Mouse (Mus musculus) c-Kit-positive CD71-positive TER-119-positive erythroid progenitor cells, embryonic 14.5 days (primary cell): ENCODE measurements around the gene Wtap.
"Not testable (repeated sequence)": the region's sequence is repeated elsewhere in the genome, so short reads cannot be mapped to it uniquely, and the experiment has no call there.

Experiments
- DNase-seq: peaks from one replicate; pipeline ENCODE4 v3.0.0-alpha.2; 2013; ENCODE audit warnings: low spot score

Wtap gene

DNA sequence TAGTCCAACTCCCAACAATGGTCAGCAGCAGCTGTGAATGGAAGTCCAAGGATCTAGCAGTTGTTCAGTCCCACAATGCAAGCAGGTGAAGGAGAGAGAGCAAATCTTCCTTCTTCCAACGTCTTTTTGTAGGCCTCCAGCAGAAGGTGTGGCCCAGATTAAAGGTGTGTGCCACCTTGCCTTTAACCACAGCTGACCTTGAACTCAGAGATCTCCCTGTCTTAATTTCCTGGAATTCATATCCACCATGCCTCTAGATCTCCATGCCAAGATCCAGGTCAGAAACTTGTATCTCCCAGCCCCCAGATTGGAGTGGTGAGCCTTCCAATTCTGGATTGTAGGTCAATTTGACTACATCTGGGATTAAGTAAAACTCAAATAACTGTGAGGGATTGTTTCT is at the start of gene Wtap:
Gene Wtap, minus strand, starts transcription at position 101 of the 400 bp plus-strand sequence.
- no peak for DNase-seq

DNA sequence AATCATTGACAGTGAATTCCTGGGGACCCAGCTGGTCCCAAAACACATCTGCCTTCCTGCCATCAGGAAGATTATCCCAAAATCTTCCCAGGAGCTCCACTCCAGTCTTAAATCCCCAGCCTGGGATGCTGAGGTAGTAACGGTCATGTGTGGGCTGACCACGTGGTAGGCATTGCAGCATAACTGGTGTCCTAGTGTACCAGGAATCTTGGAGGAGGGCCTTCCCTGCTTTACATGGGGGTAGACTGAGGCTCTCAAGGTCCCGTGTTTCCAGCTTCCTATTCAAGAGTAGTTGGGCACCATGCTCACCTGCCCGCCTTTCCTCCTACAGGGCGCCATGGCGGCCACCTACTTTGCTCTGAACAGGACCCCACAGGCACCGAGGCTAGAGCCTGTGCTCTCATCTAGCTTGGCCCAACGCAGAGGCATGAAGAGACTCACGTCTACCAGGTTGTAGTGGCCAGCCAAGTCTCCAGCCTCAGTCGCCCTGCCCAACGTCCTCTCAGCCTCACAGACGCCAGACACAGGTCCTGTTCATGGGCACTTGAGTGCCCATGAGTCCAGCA is 42.7 kb upstream of the Wtap start:
- DNase-seq, result not testable (repeated sequence)

DNA sequence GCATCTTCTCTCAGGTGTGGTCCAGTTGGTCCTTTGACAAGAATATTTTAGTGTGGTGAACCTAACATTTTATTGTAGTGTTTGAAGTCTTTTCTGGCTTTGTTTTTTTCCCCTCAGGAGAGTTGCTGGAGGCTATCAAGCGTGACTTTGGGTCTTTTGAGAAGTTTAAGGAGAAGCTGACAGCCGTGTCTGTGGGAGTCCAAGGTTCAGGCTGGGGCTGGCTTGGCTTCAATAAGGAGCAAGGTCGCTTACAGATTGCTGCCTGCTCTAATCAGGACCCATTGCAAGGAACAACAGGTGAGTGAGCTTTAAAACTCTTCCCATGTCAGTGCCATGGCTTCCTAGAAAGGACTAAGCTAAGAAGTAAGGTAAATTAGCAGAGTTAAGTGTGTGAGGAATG is 19.3 kb upstream of the Wtap start:
- no peak for DNase-seq

DNA sequence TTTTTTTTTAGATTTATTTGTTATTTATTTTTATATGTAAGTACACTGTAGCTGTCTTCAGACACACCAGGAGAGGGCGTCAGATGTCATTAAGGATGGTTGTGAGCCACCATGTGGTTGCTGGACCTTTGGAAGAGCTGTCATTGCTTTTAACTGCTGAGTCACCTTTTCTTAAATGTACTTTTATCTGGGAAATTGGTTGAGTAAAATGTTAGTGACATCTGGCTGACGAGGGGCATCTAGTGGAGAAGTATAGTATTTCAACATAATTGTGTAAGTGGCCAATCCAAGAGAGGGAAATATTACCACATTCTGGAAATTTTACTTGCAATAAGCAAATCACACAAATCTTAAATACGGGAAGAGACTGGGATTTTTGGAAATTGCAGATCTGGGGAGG is 15.9 kb upstream of the Wtap start:
- peak; percentile 80 for DNase-seq

DNA sequence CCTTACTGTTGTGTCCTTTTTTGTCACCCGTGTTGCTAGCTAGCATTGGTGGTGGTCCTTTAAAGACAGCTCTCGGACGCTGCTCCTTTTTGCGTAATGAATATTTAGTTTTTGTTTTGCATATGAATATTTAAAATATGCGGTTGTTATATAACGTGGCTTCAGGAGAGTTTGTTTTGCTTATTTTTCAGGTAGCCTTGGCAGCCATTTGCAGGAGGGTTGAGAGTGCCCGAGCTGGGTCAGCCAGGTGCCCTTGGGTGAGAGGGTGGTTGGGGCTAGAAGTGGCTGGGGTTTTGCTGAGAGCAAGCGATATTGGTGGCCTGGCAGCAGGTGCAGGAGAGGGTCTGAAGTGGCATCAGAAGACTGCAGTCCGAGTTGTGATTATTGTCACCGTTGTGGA is 14.6 kb upstream of the Wtap start:
- peak; percentile 22 for DNase-seq

DNA sequence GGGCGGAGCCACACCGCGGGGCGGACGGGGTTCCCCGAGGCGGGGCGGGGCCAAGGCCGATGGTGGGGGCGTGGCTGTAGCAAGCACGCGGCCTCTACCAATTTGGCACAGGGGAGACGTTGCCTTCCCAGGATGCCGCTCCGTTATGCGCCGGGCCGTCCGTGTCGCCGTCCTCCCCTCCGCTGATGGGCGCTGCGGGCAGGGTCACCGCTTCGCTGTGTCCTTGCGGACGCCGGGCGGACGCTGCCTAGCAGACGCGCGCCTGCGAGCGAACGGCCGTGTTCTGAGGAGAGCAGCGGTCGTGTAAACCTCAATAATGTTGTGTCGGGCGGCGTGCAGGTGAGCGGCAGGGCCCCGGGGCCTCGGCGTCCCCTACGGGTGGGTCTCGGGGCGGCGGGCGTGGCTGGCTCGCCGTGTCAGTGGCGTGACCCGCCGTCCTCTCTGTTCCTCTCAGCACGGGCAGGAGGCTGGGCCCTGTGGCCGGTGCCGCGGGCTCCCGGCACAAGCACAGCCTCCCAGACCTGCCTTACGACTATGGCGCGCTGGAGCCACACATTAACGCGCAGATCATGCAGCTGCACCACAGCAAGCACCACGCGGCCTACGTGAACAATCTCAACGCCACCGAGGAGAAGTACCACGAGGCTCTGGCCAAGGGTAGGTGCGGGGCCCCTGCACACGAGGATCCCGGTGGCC is 13.9 kb upstream of the Wtap start:
- peak; percentile 93 for DNase-seq

DNA sequence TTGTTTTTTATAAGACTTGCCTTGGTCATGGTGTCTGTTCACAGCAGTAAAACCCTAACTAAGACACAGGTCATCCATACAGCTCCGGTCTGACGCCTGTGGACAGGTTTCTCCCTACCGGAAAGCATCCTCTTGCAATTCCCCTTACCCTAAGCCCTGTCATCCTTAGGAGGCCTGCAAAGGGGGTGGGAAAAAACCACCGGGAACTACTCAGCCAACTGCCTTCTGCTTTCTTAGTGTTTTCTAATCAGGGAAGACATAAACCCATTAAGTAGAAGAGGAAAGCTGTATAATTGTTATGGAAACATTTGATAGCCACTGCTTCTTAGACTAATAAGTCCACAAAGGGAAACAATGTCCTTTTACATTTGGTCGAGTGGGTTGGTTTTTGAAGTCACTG is 13.0 kb upstream of the Wtap start:
- DNase-seq, result no peak

DNA sequence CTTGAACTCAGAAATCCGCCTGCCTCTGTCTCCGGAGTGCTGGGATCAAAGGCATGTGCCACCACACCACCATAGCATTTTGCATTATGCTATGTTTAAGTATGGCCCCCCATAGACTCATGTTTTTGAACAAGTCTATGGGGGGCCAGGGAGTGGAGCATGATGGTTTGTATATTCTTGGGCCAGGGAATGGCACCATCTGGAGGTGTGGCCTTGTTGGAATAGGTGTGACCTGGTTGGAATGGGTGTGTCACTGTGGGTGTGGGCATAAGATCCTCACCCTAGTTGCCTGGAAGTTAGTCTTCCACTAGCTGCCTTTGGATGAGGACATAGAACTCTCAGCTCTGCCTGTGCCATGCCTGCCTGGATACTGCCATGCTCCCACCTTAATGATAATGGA is 12.6 kb upstream of the Wtap start, which contains the start of gene Sod2:
Gene Sod2, plus strand, starts transcription at position 301 of the 400 bp plus-strand sequence.
- DNase-seq, result not testable (repeated sequence)

DNA sequence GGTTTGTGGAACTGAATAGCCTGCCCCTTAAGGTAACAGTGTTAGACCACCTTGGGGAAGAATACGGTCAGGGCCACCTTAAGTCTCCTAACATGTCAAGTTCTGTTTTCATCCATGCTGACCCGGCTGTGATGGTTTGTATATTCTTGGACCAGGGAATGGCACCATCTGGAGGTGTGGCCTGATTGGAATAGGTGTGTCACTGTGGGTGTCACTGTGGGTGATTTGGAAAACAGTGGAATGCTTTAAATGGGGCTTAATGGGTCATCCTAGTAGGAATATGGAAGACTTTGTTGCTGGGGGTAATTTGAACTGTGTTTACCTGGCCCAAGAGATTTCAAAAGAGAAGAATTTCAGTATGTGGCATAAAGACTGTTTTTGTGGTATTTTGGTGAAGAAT is 10.5 kb upstream of the Wtap start:
- DNase-seq, result not testable (repeated sequence)

DNA sequence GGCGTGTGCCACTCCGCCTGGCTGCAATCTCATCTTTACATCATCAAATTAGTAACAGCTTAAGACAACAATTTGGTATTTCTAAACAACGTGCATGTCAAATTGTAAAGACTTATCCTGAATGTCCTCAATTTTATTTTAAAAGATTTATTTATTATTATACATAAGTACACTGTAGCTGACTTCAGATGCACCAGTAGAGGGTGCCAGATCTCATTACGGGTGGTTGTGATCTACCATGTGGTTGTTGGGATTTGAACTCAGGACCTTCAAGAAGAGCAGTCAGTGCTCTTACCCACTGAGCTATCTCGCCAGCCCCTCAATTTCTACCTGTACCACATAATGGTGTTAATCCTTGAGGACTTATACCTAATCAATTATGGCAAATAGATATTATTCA is 8.3 kb upstream of the Wtap start:
- not testable (repeated sequence) for DNase-seq

DNA sequence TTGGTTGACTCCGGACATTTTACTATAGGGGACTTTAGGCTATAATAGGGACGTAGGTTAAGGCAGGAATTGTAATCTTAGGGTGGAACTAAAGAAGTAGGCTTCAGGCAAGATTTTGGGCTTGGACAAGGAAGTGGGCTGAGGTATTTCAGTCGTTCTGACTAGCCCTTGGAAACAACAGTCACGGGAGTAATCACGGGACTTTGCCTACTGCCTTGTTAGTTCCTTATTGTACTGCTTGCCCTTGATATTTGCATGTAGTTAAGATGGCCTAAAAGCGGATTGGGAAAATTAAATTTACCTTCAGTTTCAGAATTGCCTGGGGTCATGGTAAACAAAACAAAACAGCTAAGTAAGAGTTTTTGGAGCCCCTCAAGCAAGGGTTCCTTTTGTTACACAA is 5.1 kb upstream of the Wtap start:
- DNase-seq, result no peak

DNA sequence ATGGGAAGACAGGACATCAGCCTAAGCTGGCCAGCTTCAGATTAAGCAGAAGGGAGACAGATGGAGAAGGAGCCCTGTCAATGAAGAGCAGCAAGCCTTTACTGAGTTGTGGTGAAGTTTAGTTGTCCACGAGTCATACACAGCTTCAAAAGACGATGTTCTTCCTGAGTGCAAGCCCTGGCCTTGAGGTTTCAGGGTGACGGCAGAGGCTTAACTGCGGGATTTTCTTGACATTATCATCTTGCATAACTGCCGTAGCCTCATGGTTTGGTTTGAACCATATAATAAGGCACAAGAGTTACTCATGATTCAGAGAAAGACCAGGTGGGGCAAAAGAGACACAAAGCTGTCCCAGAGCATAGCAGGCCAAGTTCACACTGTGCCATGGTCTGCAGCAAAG is 3.9 kb upstream of the Wtap start:
- DNase-seq, result no peak

DNA sequence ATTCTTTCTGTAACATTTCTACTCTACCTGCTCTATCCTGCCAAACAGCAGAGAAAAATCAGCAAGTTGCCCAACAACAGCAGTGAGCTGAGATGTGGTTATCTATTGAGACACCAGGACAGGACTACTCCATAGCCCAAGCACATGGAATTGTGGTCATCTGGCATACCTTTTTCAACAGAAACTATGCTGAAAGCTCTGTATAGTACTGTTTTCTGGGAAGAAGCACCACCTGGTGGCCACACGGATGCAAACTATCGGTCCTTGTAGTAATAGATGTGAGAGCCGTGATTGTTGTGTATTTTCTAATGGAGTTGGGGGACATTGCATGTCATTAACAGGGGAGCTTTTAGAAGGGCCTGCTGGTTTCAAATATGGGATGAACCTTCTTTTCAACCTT is 2.4 kb upstream of the Wtap start:
- no peak for DNase-seq

DNA sequence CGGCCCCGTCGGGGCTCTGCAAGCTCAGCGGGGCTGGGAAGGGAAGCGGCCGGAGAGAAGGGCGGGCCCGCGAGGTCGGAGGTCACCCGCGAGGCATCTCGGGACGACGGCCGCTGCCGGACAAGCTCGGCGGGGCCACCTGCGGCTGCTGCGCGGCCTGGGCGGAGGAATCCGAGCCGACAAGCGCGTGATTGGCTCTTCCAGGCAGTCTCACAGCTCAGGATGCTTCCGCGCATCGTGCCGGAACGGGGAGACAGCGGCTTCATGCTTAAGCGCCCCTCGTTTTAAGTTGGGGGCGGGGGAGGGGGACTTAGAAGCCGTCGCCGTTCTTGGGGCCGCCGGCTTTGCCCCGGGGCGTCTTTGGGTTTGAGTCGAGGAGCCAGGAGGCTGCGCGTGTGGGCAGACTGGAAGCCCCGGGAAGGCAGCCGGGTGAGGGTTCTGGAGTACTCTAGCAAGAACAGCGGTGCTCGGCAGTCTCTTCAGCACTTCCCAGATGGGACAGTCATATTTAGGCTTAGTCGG is 1.4 kb downstream of the Wtap start:
- DNase-seq, result peak; percentile 82

DNA sequence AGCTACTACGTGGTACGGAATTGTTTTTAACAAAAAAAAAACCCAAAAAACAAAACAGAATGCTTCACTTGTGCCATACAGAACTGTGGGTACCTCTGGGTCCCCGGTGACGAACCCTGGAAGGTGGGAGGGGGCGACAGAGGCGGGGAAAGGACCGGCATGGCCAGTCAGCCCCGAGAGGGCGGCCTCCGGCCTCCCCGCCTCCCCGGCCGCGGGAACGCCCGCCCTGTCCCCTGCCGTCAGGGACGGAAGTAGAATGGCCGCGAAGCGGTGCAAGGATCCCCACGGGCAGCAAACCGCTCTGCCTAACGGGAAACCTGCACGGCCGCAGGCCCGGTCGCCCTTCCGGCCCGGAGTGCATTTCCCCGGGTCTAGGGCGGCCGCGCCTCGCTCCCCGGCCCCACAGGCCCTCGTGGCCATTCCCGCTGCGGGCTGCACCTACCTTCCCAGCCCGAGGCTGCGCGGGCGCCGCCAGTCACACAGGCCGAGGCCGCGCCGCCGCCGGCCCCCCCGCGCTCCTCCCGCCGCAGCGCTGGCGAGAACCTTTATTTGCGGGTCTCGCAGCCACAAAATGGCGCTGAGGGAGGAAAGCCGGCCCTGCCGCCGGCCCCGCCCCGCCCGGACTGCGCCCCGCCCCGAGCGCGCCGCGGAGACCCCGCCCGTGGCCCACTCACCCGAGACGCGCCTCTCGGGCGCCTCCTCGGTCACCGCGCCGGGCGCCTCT is 2.2 kb downstream of the Wtap start:
- peak; percentile 60 for DNase-seq

DNA sequence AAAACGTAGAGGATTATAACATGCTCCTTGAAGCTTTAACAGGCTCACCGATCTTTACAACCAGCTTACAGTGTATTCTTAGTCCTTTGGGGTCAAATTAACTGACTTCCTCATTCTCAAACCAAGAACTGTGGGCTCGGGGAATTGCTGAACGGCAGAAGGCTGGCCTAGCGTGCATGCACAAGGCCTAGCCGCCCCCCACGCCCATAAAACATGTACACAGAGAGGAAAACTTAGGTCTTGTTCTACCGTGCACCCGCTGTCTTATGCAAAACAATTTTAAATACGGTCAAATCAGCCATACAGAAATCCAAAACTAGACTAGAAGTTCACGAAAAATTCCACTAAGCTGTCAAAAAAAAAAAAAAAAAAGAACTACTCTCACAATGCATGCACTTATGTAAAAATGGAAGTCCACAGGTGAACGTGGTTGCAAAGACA is 2.8 kb downstream of the Wtap start:
- peak; percentile 44 for DNase-seq

DNA sequence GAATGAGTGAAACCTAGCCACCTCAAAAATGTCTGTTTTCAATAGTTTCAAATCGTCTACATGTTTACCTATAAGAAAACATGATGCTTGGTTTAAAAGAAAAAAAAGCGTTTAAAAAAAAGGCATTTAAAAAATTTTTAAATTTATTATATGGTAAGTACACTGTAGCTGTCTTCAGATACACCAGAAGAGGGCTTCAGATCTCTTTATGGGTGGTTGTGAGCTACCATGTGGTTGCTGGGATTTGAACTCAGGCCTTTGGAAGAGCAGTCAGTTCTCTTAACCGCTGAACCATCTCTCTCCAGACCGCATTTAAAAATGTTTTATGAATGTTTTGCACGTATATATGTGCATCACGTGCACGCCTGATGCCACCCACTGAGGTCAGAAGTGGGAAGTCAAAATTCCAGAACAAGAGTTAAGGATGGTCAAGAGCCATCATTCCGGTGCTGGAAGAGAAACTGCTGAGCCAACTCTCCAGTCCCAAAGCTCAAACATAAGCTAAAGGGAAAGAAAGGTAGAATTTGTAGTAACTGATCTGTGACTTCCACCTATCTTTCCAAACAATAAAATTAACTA is 3.3 kb downstream of the Wtap start:
- no peak for DNase-seq

DNA sequence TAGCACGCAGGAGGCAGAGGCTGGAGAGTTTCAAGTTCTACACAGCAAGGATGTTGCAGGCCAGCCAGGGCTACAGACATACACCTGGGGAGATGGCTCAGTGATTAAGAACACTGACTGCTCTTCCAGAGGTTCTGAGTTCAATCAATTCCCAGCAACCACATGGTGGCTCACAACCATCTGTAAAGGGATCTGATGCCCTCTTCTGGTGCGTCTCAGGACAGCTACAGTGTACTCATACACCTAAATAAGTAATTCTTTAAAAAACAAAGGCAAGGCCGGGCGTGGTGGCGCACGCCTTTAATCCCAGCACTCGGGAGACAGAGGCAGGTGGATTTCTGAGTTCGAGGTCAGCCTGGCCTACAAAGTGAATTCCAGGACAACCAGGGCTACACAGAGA is 5.9 kb downstream of the Wtap start:
- not testable (repeated sequence) for DNase-seq

DNA sequence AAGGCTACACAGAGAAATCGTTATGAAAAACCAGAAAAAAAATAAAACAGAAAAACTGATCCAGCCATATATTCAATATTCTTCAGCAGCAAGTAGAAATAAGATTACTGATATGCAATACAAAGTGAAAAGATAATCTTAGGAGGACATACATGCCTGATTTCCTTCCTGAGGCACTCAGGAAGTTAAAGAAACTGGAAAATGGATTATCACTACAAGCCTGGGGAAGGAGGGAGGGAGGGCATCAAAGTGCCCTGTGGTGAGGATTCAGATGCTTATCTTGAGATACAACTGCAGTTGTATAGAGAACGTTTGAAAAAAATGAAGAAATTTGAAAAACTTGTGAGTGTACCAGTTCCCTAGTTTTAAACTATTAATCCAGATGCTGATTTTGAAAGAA is 10.0 kb downstream of the Wtap start:
- no peak for DNase-seq

DNA sequence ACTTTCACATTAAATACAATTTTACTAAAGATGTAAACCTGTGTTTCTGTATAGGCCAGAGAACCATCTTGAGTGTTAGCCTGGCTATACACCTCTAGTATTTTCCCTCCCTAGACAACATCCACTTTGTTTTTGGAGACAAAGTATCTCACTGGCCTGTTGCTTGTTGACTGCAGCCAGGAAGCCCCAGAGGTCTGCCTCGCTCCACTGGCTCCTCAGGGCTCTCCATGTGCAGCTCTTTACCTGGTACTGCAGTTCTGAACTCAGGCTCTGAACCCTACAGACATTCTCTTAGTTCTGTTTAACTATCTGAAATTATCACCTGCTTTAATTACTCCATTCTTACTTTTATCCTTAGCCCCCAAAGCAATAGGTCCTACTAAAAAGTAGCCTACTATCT is 15.4 kb downstream of the Wtap start:
- no peak for DNase-seq

DNA sequence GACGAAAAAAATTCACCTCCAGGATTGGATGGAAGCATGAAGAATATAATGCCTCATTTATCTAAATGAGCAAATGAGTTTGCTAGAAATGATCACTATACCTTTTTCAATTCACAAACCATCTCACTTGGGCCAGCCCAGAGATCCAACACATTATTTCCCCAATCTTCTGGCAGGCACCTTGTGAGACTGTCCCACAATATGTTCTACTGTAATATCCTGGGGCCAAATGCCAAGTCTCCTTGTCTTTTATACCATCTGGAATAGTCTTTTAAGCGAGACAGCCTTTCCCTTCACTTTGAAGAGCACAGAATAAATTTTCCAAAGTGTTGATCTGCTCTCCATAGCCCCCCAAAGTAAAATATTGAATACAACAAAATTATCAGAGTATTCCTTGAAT is 20.1 kb downstream of the Wtap start:
- no peak for DNase-seq

DNA sequence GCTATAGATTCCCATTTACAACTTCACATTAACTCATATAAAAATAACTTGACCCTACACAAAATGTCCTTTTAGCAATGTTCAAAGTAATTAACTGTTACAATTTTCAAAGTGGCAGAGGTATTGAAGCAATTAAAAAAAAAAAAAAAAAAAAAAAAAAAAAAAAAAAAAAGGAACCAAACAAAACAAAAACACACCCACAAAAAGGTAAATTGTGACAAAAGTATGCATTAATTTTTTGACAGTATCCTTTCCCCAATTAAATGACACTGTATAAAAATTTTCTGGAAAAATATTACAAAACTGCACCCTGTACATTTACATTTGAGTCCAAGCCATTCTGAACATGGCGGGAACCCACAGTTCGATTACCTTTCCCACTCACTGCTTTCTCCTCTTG is 26.8 kb downstream of the Wtap start:
- no peak for DNase-seq

DNA sequence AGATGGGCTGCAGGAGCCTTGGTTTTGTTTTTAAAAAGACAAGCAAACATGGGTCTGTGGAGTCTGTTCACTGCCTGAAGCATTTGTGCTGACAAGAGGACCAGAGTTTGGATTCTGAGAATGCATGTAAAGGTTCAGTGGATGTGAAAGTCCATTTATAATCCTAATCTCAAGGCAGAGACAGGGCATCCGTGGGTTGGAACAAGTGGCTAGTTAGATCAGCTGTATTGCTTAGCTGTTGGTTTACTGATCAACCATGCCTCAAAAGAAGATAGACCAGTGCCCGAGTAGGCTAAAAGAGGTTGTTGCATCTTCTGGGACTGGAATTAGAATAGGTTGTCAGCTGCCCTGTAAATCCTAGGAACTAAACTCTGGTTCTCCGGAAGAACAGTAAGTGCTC is 30.5 kb downstream of the Wtap start:
- DNase-seq, result no peak
